Mouse (Mus musculus) lung, adult 2 months (tissue): ENCODE results near the gene Ghr.

Source experiments
- CTCF ChIP-seq: fragments of 200-500 bp; IDR thresholded peaks from 2 replicates; pipeline ENCODE4 v1.5.1; 2011; ENCODE audit warnings: mild to moderate bottlenecking, low read length, control low read depth; ENCODE audit not compliant: insufficient read depth
- POLR2A ChIP-seq: fragments of 200-500 bp; IDR thresholded peaks from 2 replicates; pipeline ENCODE4 v1.6.1; 2011; ENCODE audit warnings: low read depth, mild to moderate bottlenecking, control low read depth, low read length, borderline replicate concordance; ENCODE audit errors: extremely low read depth

DNA sequence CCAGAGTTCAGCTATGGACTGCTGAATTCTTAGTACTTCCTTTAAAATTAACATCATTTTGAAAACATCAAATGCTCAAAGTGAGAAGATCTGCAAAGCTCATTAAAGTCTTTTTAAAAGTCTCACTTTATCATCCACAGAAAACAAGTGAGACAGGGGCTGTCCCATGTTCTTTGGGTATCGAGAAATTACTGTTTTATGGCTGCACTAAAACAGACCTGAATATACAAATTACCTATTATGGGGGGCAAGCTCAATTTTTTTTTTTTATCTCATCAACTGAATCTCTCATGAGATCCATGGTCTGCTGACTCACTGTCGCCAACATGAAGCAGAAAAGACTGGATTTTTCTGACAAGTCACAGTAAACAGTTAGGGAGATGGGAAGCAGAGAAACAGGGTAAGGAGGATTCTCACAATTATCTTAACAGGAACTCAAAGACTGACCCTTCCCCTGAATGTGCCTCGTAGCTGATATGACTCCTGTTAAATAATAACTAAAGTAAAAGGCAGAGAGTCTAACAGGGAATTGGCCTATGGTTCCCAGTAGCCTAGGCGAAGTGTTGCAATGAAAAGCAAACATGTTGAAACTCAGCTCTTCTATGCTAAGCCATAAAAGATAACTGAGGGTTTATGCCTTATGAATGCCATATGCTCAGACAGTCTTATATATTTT, 18.3 kb upstream of the Ghr start:
- TF ChIP-seq POLR2A (no peak), CTCF (no peak)
